Mouse (Mus musculus) CH12.LX (cell line): ENCODE measurements around the gene Gm49320. TPM values are rescaled to one million over a fixed set of nuclear protein-coding genes. Genes with fewer than 3 reads are reported as not detected.

Experiments used
- polyA plus RNA-seq: library from polyadenylated mRNA; unstranded; fragments of >175 nt; gene quantifications from 2 replicates; pipeline ENCODE4 v1.2.1, GENCODE M21; 2012; ENCODE audit warnings: low read depth; ENCODE audit not compliant: insufficient read length
- total RNA-seq, 2 experiments: library from RNA; depleted of rRNA; stranded (reverse); fragments of 300-350 nt in 1 of 2; fragments of >200 nt in 1 of 2; gene quantifications; 2 replicates each; pipeline ENCODE4 v1.2.3; 2012 to 2014

Gene Gm49320
- total and polyA plus RNA-seq, 3 experiments: 0.08 to 0.23 (median 0.08) TPM

Other genes with a start within 250 kb of the Gm49320 start
- not detected in 2 replicates for gene Cd209f, start 133.0 kb upstream of the Gm49320 start, total RNA-seq (2012; rRNA removed)
- not detected in 2 replicates for gene Cd209f, start 133.0 kb upstream of the Gm49320 start, total RNA-seq (2014; rRNA removed)
- gene Cd209f, start 133.0 kb upstream of the Gm49320 start, polyA plus RNA-seq: not detected in 2 replicates
- gene Cd209g, start 104.8 kb upstream of the Gm49320 start, total RNA-seq (2012; rRNA removed): not detected in 2 replicates
- not detected in 2 replicates for gene Cd209g, start 104.8 kb upstream of the Gm49320 start, total RNA-seq (2014; rRNA removed)
- gene Cd209g, start 104.8 kb upstream of the Gm49320 start, polyA plus RNA-seq: not detected in 2 replicates
- gene Evi5l, start 72.3 kb upstream of the Gm49320 start, total RNA-seq (2012; rRNA removed): 4.6 and 6.6 TPM in 2 replicates
- gene Evi5l, start 72.3 kb upstream of the Gm49320 start, total RNA-seq (2014; rRNA removed): 1.4 and 2.2 TPM in 2 replicates
- gene Evi5l, start 72.3 kb upstream of the Gm49320 start, polyA plus RNA-seq: 2.8 and 3.6 TPM in 2 replicates
- gene Prr36, start 21.4 kb upstream of the Gm49320 start, total RNA-seq (2012; rRNA removed): 0.08 and 0.13 TPM in 2 replicates
- gene Prr36, start 21.4 kb upstream of the Gm49320 start, total RNA-seq (2014; rRNA removed): 0.05 TPM in 1 of 2 replicates, not detected in the other
- gene Prr36, start 21.4 kb upstream of the Gm49320 start, polyA plus RNA-seq: 0.40 and 0.59 TPM in 2 replicates
- 0.25 TPM in 2 replicates for gene Lrrc8e, start 12.0 kb upstream of the Gm49320 start, total RNA-seq (2012; rRNA removed)
- gene Lrrc8e, start 12.0 kb upstream of the Gm49320 start, total RNA-seq (2014; rRNA removed): not detected in 2 replicates
- gene Lrrc8e, start 12.0 kb upstream of the Gm49320 start, polyA plus RNA-seq: 0.07 TPM in 1 of 2 replicates, not detected in the other
- gene Map2k7, start 125 bp upstream of the Gm49320 start, total RNA-seq (2012; rRNA removed): 18.1 and 18.3 TPM in 2 replicates
- gene Map2k7, start 125 bp upstream of the Gm49320 start, total RNA-seq (2014; rRNA removed): 10.5 and 11.8 TPM in 2 replicates
- gene Map2k7, start 125 bp upstream of the Gm49320 start, polyA plus RNA-seq: 73.8 and 74.0 TPM in 2 replicates
- gene Tgfbr3l, start 9.3 kb downstream of the Gm49320 start, total RNA-seq (2012; rRNA removed): 3.5 and 4.5 TPM in 2 replicates
- 1.7 and 2.0 TPM in 2 replicates for gene Tgfbr3l, start 9.3 kb downstream of the Gm49320 start, total RNA-seq (2014; rRNA removed)
- 13.3 and 16.9 TPM in 2 replicates for gene Tgfbr3l, start 9.3 kb downstream of the Gm49320 start, polyA plus RNA-seq
- gene Snapc2, start 14.2 kb downstream of the Gm49320 start, total RNA-seq (2012; rRNA removed): 23.5 and 30.0 TPM in 2 replicates
- gene Snapc2, start 14.2 kb downstream of the Gm49320 start, total RNA-seq (2014; rRNA removed): 18.3 and 22.4 TPM in 2 replicates
- gene Snapc2, start 14.2 kb downstream of the Gm49320 start, polyA plus RNA-seq: 29.8 and 30.8 TPM in 2 replicates
- gene Ctxn1, start 20.4 kb downstream of the Gm49320 start, total RNA-seq (2012; rRNA removed): 0.68 and 0.80 TPM in 2 replicates
- 0.73 and 1.3 TPM in 2 replicates for gene Ctxn1, start 20.4 kb downstream of the Gm49320 start, total RNA-seq (2014; rRNA removed)
- 3.0 and 3.2 TPM in 2 replicates for gene Ctxn1, start 20.4 kb downstream of the Gm49320 start, polyA plus RNA-seq
- gene Timm44, start 37.0 kb downstream of the Gm49320 start, total RNA-seq (2012; rRNA removed): 130 and 147 TPM in 2 replicates
- gene Timm44, start 37.0 kb downstream of the Gm49320 start, total RNA-seq (2014; rRNA removed): 109 and 123 TPM in 2 replicates
- 143 and 177 TPM in 2 replicates for gene Timm44, start 37.0 kb downstream of the Gm49320 start, polyA plus RNA-seq
- 4.6 and 4.9 TPM in 2 replicates for gene Ccl25, start 86.3 kb downstream of the Gm49320 start, total RNA-seq (2012; rRNA removed)
- 5.4 and 5.7 TPM in 2 replicates for gene Ccl25, start 86.3 kb downstream of the Gm49320 start, total RNA-seq (2014; rRNA removed)
- 5.6 and 6.0 TPM in 2 replicates for gene Ccl25, start 86.3 kb downstream of the Gm49320 start, polyA plus RNA-seq
- gene Elavl1, start 86.5 kb downstream of the Gm49320 start, total RNA-seq (2012; rRNA removed): 55.8 and 76.9 TPM in 2 replicates
- 110 and 112 TPM in 2 replicates for gene Elavl1, start 86.5 kb downstream of the Gm49320 start, total RNA-seq (2014; rRNA removed)
- 67.1 and 76.4 TPM in 2 replicates for gene Elavl1, start 86.5 kb downstream of the Gm49320 start, polyA plus RNA-seq